Mouse (Mus musculus): Measurements from ENCODE around the gene Gm10272.
"Not testable (repeated sequence)": the region's sequence is repeated elsewhere in the genome, so short reads cannot be mapped to it uniquely, and the experiment has no call there.

Gene Gm10272

GRCm38 (mm10) chr10:77713734-77714133, 7.3 kb downstream of the Gm10272 start:
- no peak overlapping the region for H3K4me3 ChIP-seq (replicated peaks; ENCODE audit: low read length)
- TF ChIP-seq NANOG (IDR thresholded peaks at IDR 0.05; ENCODE audit: borderline replicate concordance, low read length) (no peak), POU5F1 (IDR thresholded peaks at IDR 0.05; ENCODE audit: borderline replicate concordance, low read length) (no peak), CTCF (conservative IDR thresholded peaks at IDR 0.05; ENCODE audit: low read length) (no peak)
- H3K27me3 ChIP-seq (ENCODE audit: insufficient read depth, low read length): no peaks in the 10 kb centered on the region
- H3K4me1 ChIP-seq (replicated peaks; ENCODE audit: low read depth, low read length): no peaks in the 10 kb centered on the region
- H3K9me3 ChIP-seq (ENCODE audit: low read length): peaks cover 4% of the 10 kb centered on the region; the same call in 1 of the 2 replicates
- no peaks in the 10 kb centered on the region for H3K36me3 ChIP-seq (ENCODE audit: insufficient read depth, low read length)

GRCm38 (mm10) chr10:77715507-77715906, 9.1 kb downstream of the Gm10272 start, which contains the start of gene Gm10142:
TSS of gene Gm10142 (plus strand) at chr10:77715807.
- Histone ChIP-seq H3K4me3 (replicated peaks; ENCODE audit: low read length) (no peak within 1 kb of the TSS), H3K4me1 (replicated peaks; ENCODE audit: low read depth, low read length) (no peaks in the 10 kb centered on the region), H3K36me3 (ENCODE audit: insufficient read depth, low read length) (no peaks in the 10 kb centered on the region), H3K27me3 (ENCODE audit: insufficient read depth, low read length) (no peaks in the 10 kb centered on the region), H3K9me3 (ENCODE audit: low read length) (peaks cover 8% of the 10 kb centered on the region; the same call in 1 of the 2 replicates)
- no peak for TF ChIP-seq CTCF (conservative IDR thresholded peaks at IDR 0.05; ENCODE audit: low read length)

- not testable (repeated sequence) for H3K4me1 ChIP-seq (replicated peaks; ENCODE audit: low read depth, low read length); H3K4me3 ChIP-seq (replicated peaks; ENCODE audit: low read length); H3K27me3 ChIP-seq (ENCODE audit: insufficient read depth, low read length); H3K36me3 ChIP-seq (ENCODE audit: insufficient read depth, low read length); H3K9me3 ChIP-seq (ENCODE audit: low read length)
Measured at GRCm38 (mm10) chr10:77720299-77720698, 13.9 kb downstream of the Gm10272 start, which contains the start of gene Krtap12-1. TSS of gene Krtap12-1 (plus strand) at chr10:77720599.

GRCm38 (mm10) chr10:77724855-77725254, 18.4 kb downstream of the Gm10272 start:
- TF ChIP-seq CTCF (conservative IDR thresholded peaks at IDR 0.05; ENCODE audit: low read length) (peak; percentile 62), POU5F1 (IDR thresholded peaks at IDR 0.05; ENCODE audit: borderline replicate concordance, low read length) (no peak), NANOG (IDR thresholded peaks at IDR 0.05; ENCODE audit: borderline replicate concordance, low read length) (no peak)
- Histone ChIP-seq H3K4me1 (replicated peaks; ENCODE audit: low read depth, low read length) (no peaks in the 10 kb centered on the region), H3K36me3 (ENCODE audit: insufficient read depth, low read length) (no peaks in the 10 kb centered on the region)

GRCm38 (mm10) chr10:77726186-77726585, 19.8 kb downstream of the Gm10272 start, which contains the start of gene Gm10100:
TSS of gene Gm10100 (plus strand) at chr10:77726486.
- Histone ChIP-seq H3K27me3 (ENCODE audit: insufficient read depth, low read length) (no peaks in the 10 kb centered on the region), H3K4me3 (replicated peaks; ENCODE audit: low read length) (no peak within 1 kb of the TSS), H3K9me3 (ENCODE audit: low read length) (no peaks in the 10 kb centered on the region), H3K4me1 (replicated peaks; ENCODE audit: low read depth, low read length) (no peaks in the 10 kb centered on the region), H3K36me3 (ENCODE audit: insufficient read depth, low read length) (no peaks in the 10 kb centered on the region)
- TF ChIP-seq NANOG (IDR thresholded peaks at IDR 0.05; ENCODE audit: borderline replicate concordance, low read length): no peak
- no peak for TF ChIP-seq POU5F1 (IDR thresholded peaks at IDR 0.05; ENCODE audit: borderline replicate concordance, low read length)
- TF ChIP-seq CTCF (conservative IDR thresholded peaks at IDR 0.05; ENCODE audit: low read length): no peak

More at GRCm38 (mm10) chr10:77724855-77725254, 18.4 kb downstream of the Gm10272 start:
- no peak overlapping the region for H3K4me3 ChIP-seq (replicated peaks; ENCODE audit: low read length)
- H3K27me3 ChIP-seq (ENCODE audit: insufficient read depth, low read length): no peaks in the 10 kb centered on the region
- peaks cover 6% of the 10 kb centered on the region; the same call in 1 of the 2 replicates for H3K9me3 ChIP-seq (ENCODE audit: low read length)

GRCm38 (mm10) chr10:77728280-77728679, 21.9 kb downstream of the Gm10272 start:
- Histone ChIP-seq H3K36me3 (ENCODE audit: insufficient read depth, low read length) (no peaks in the 10 kb centered on the region), H3K4me3 (replicated peaks; ENCODE audit: low read length) (no peak overlapping the region), H3K4me1 (replicated peaks; ENCODE audit: low read depth, low read length) (no peaks in the 10 kb centered on the region), H3K27me3 (ENCODE audit: insufficient read depth, low read length) (no peaks in the 10 kb centered on the region), H3K9me3 (ENCODE audit: low read length) (no peaks in the 10 kb centered on the region)
- no peak for TF ChIP-seq POU5F1 (IDR thresholded peaks at IDR 0.05; ENCODE audit: borderline replicate concordance, low read length)
- TF ChIP-seq CTCF (conservative IDR thresholded peaks at IDR 0.05; ENCODE audit: low read length): no peak
- no peak for TF ChIP-seq NANOG (IDR thresholded peaks at IDR 0.05; ENCODE audit: borderline replicate concordance, low read length)

- H3K36me3 ChIP-seq (ENCODE audit: insufficient read depth, low read length): no peaks in the 10 kb centered on the region
- no peak for TF ChIP-seq POU5F1 (IDR thresholded peaks at IDR 0.05; ENCODE audit: borderline replicate concordance, low read length)
- TF ChIP-seq CTCF (conservative IDR thresholded peaks at IDR 0.05; ENCODE audit: low read length): peak; percentile 47
- TF ChIP-seq NANOG (IDR thresholded peaks at IDR 0.05; ENCODE audit: borderline replicate concordance, low read length): no peak
- H3K27me3 ChIP-seq (ENCODE audit: insufficient read depth, low read length): no peaks in the 10 kb centered on the region
- H3K4me3 ChIP-seq (replicated peaks; ENCODE audit: low read length): no peak overlapping the region
- no peaks in the 10 kb centered on the region for H3K9me3 ChIP-seq (ENCODE audit: low read length)
- no peaks in the 10 kb centered on the region for H3K4me1 ChIP-seq (replicated peaks; ENCODE audit: low read depth, low read length)
Measured at GRCm38 (mm10) chr10:77729241-77729640, 22.8 kb downstream of the Gm10272 start.

- Histone ChIP-seq H3K4me1 (replicated peaks; ENCODE audit: low read depth, low read length) (no peaks in the 10 kb centered on the region), H3K36me3 (ENCODE audit: insufficient read depth, low read length) (no peaks in the 10 kb centered on the region), H3K27me3 (ENCODE audit: insufficient read depth, low read length) (0 out of 2 replicates have a peak, but pooled peaks cover 3% of the 10 kb centered on the region), H3K9me3 (ENCODE audit: low read length) (peaks cover 8% of the 10 kb centered on the region), H3K4me3 (replicated peaks; ENCODE audit: low read length) (no peak overlapping the region)
- peak; percentile 42; the same call in 1 of the 2 replicates for TF ChIP-seq POU5F1 (IDR thresholded peaks at IDR 0.05; ENCODE audit: borderline replicate concordance, low read length)
- TF ChIP-seq CTCF (conservative IDR thresholded peaks at IDR 0.05; ENCODE audit: low read length): no peak
- peak; percentile 60; the same call in 1 of the 2 replicates for TF ChIP-seq NANOG (IDR thresholded peaks at IDR 0.05; ENCODE audit: borderline replicate concordance, low read length)
Measured at GRCm38 (mm10) chr10:77735928-77736327, 29.5 kb downstream of the Gm10272 start.

- Histone ChIP-seq H3K27me3 (ENCODE audit: insufficient read depth, low read length) (0 out of 2 replicates have a peak, but pooled peaks cover 3% of the 10 kb centered on the region), H3K9me3 (ENCODE audit: low read length) (peaks cover 8% of the 10 kb centered on the region), H3K36me3 (ENCODE audit: insufficient read depth, low read length) (no peaks in the 10 kb centered on the region), H3K4me3 (replicated peaks; ENCODE audit: low read length) (no peak overlapping the region), H3K4me1 (replicated peaks; ENCODE audit: low read depth, low read length) (no peaks in the 10 kb centered on the region)
- TF ChIP-seq POU5F1 (IDR thresholded peaks at IDR 0.05; ENCODE audit: borderline replicate concordance, low read length) (no peak), CTCF (conservative IDR thresholded peaks at IDR 0.05; ENCODE audit: low read length) (no peak), NANOG (IDR thresholded peaks at IDR 0.05; ENCODE audit: borderline replicate concordance, low read length) (no peak)
Measured at GRCm38 (mm10) chr10:77738929-77739328, 32.5 kb downstream of the Gm10272 start.

- not testable (repeated sequence) for H3K4me1 ChIP-seq (replicated peaks; ENCODE audit: low read depth, low read length); H3K4me3 ChIP-seq (replicated peaks; ENCODE audit: low read length); H3K27me3 ChIP-seq (ENCODE audit: insufficient read depth, low read length); H3K9me3 ChIP-seq (ENCODE audit: low read length); H3K36me3 ChIP-seq (ENCODE audit: insufficient read depth, low read length)
Measured at GRCm38 (mm10) chr10:77741924-77742688, 35.7 kb downstream of the Gm10272 start, which contains the start of gene Gm18596. TSS of gene Gm18596 (minus strand) at chr10:77742638.

GRCm38 (mm10) chr10:77750686-77751085, 44.3 kb downstream of the Gm10272 start:
- H3K27me3 ChIP-seq (ENCODE audit: insufficient read depth, low read length); H3K4me1 ChIP-seq (replicated peaks; ENCODE audit: low read depth, low read length); H3K9me3 ChIP-seq (ENCODE audit: low read length); H3K36me3 ChIP-seq (ENCODE audit: insufficient read depth, low read length); H3K4me3 ChIP-seq (replicated peaks; ENCODE audit: low read length): not testable (repeated sequence)

- H3K36me3 ChIP-seq (ENCODE audit: insufficient read depth, low read length); H3K27me3 ChIP-seq (ENCODE audit: insufficient read depth, low read length); H3K4me1 ChIP-seq (replicated peaks; ENCODE audit: low read depth, low read length); H3K4me3 ChIP-seq (replicated peaks; ENCODE audit: low read length); H3K9me3 ChIP-seq (ENCODE audit: low read length): not testable (repeated sequence)
Measured at GRCm38 (mm10) chr10:77751254-77751653, 44.8 kb downstream of the Gm10272 start, which contains the start of gene Gm9736. TSS of gene Gm9736 (minus strand) at chr10:77751354.

Measured in E14TG2a.4 (cell line).